Mouse (Mus musculus) C2C12 (cell line): ENCODE data around the gene Carmil2. TPM values are rescaled to one million over a fixed set of nuclear protein-coding genes. Genes with fewer than 3 reads are reported as not detected.

ENCODE experiments used
- H3K27me3 ChIP-seq: one replicate; pipeline ENCODE4 v1.6.1; 2011; ENCODE audit not compliant: control insufficient read depth, insufficient read depth, insufficient read length
- H3K36me3 ChIP-seq: one replicate; pipeline ENCODE4 v1.6.1; 2011; ENCODE audit not compliant: control insufficient read depth, insufficient read depth
- H3K4me3 ChIP-seq: one replicate; pipeline ENCODE4 v1.5.1; 2011; ENCODE audit warnings: mild to moderate bottlenecking, control low read depth; ENCODE audit not compliant: poor library complexity, insufficient read depth, severe bottlenecking
- H3K79me2 ChIP-seq: one replicate; pipeline ENCODE4 v1.6.1; 2011; ENCODE audit not compliant: control insufficient read depth, insufficient read depth
- H3K79me3 ChIP-seq: one replicate; pipeline ENCODE4 v1.6.1; 2011; ENCODE audit warnings: low read depth, control low read depth
- H3ac ChIP-seq: one replicate; pipeline ENCODE3; 2011; ENCODE audit warnings: low read depth; ENCODE audit not compliant: control insufficient read depth, insufficient read length
- CEBPB ChIP-seq: IDR thresholded peaks from one replicate; pipeline ENCODE4 v1.6.1; 2011; ENCODE audit warnings: low read depth, mild to moderate bottlenecking, control low read depth, moderate library complexity
- CTCF ChIP-seq: IDR thresholded peaks from one replicate; pipeline ENCODE4 v1.5.1; 2011; ENCODE audit not compliant: control insufficient read depth, insufficient read depth, insufficient read length
- FOSL1 ChIP-seq: IDR thresholded peaks from one replicate; pipeline ENCODE4 v1.8.0; 2011; ENCODE audit warnings: mild to moderate bottlenecking, low read length; ENCODE audit not compliant: poor library complexity, insufficient read depth, severe bottlenecking
- MAX ChIP-seq: IDR thresholded peaks from one replicate; pipeline ENCODE4 v1.6.1; 2011; ENCODE audit warnings: mild to moderate bottlenecking, control low read depth
- MYOD1 ChIP-seq: IDR thresholded peaks from one replicate; pipeline ENCODE4 v1.6.1; 2011; ENCODE audit warnings: low read depth; ENCODE audit not compliant: control insufficient read depth, insufficient read length
- MYOG ChIP-seq: IDR thresholded peaks from one replicate; pipeline ENCODE4 v1.6.1; 2011; ENCODE audit not compliant: control insufficient read depth, insufficient read length; ENCODE audit errors: extremely low read depth
- USF1 ChIP-seq: IDR thresholded peaks from one replicate; pipeline ENCODE4 v1.6.1; 2011; ENCODE audit warnings: low read depth, mild to moderate bottlenecking, control low read depth, moderate library complexity
- polyA plus RNA-seq: library from polyadenylated mRNA; unstranded; fragments of >200 nt; fragmentation: generic; extraction: Trizol; gene quantifications from one replicate; pipeline ENCODE4 v1.2.1, GENCODE M21; 2012; ENCODE audit warnings: missing spikeins

Gene Carmil2
- polyA plus RNA-seq, 1 experiment, result 0.49 TPM

GRCm38 (mm10) chr8:105704146-105704812 is 18.2 kb downstream of the Carmil2 start:
- no peak for TF ChIP-seq MYOD1
- no peak for TF ChIP-seq FOSL1
- no peak for TF ChIP-seq MYOG
- TF ChIP-seq CEBPB, result no peak
- no peak for TF ChIP-seq MAX
- TF ChIP-seq CTCF, result no peak
- no peak for TF ChIP-seq USF1
- peaks cover 3% of the 10 kb centered on the region for H3K79me3 ChIP-seq
- H3K36me3 ChIP-seq, result no peaks in the 10 kb centered on the region
- H3K27me3 ChIP-seq, result no peaks in the 10 kb centered on the region
- H3K4me3 ChIP-seq, result no peak overlapping the region
- no peak overlapping the region for H3ac ChIP-seq
- H3K79me2 ChIP-seq, result peaks cover 32% of the 10 kb centered on the region

- Histone ChIP-seq H3K79me3 (peaks cover 3% of the 10 kb centered on the region), H3K4me3 (no peak overlapping the region), H3K27me3 (no peaks in the 10 kb centered on the region), H3ac (no peak overlapping the region), H3K36me3 (no peaks in the 10 kb centered on the region), H3K79me2 (peaks cover 30% of the 10 kb centered on the region)
- TF ChIP-seq CTCF, result no peak
- TF ChIP-seq USF1, result no peak
Measured at GRCm38 (mm10) chr8:105704955-105705354, 18.9 kb downstream of the Carmil2 start.

GRCm38 (mm10) chr8:105706426-105706825 is 20.4 kb downstream of the Carmil2 start:
- TF ChIP-seq MYOD1, result no peak
- TF ChIP-seq MYOG, result no peak
- TF ChIP-seq USF1, result no peak
- no peak for TF ChIP-seq CEBPB
- TF ChIP-seq FOSL1, result no peak
- no peak for TF ChIP-seq MAX
- no peak for TF ChIP-seq CTCF
- Histone ChIP-seq H3K79me3 (peaks cover 1% of the 10 kb centered on the region), H3K27me3 (no peaks in the 10 kb centered on the region), H3K79me2 (peaks cover 24% of the 10 kb centered on the region), H3ac (no peak overlapping the region), H3K36me3 (no peaks in the 10 kb centered on the region), H3K4me3 (no peak overlapping the region)

GRCm38 (mm10) chr8:105707498-105708403 is 21.7 kb downstream of the Carmil2 start, which contains the start of the genes 4933405L10Rik and Enkd1:
TSS of gene 4933405L10Rik (plus strand) at chr8:105707655.
TSS of gene Enkd1 (minus strand) at chr8:105708210.
- TF ChIP-seq MAX (no peak), MYOG (no peak), USF1 (peak; percentile 32), MYOD1 (no peak), FOSL1 (no peak), CTCF (no peak)
- peaks cover 1% of the 10 kb centered on the region for H3K79me3 ChIP-seq
- H3ac ChIP-seq, result peak within 1 kb of the TSS; percentile 78
- peak within 1 kb of the TSS; percentile 74 for H3K4me3 ChIP-seq
- H3K79me2 ChIP-seq, result peaks cover 24% of the 10 kb centered on the region
- no peaks in the 10 kb centered on the region for H3K36me3 ChIP-seq
- no peaks in the 10 kb centered on the region for H3K27me3 ChIP-seq

- Histone ChIP-seq H3K79me3 (peaks cover 1% of the 10 kb centered on the region), H3K79me2 (peaks cover 24% of the 10 kb centered on the region), H3ac (no peak overlapping the region), H3K36me3 (no peaks in the 10 kb centered on the region), H3K27me3 (no peaks in the 10 kb centered on the region), H3K4me3 (no peak overlapping the region)
- TF ChIP-seq CTCF (no peak), MYOG (no peak), USF1 (no peak), MAX (no peak), MYOD1 (no peak), FOSL1 (no peak), CEBPB (no peak)
Measured at GRCm38 (mm10) chr8:105708675-105709074, 22.6 kb downstream of the Carmil2 start.
